Mouse (Mus musculus): ENCODE measurements around the gene Prss56. TPM values are rescaled to one million over a fixed set of nuclear protein-coding genes. Genes with fewer than 3 reads are reported as not detected.
A peak's percentile ranks its signal among the peaks of the same experiment; 100 is the strongest.

Prss56 gene
- 0.46 and 6.1 TPM in 2 replicates for polyA plus RNA-seq (2014; fragmentation: Nextera tagmentation; extraction: Ambion mirVana)

GRCm38 (mm10) chr1:87183013-87183412, at the start of gene Prss56:
TSS of gene Prss56 (plus strand) at chr1:87183313.
- no peaks in the 10 kb centered on the region for H3K9me3 ChIP-seq (ENCODE audit: control insufficient read depth, low read length)
- H3K4me2 ChIP-seq (ENCODE audit: low read depth, low read length) = no peak within 1 kb of the TSS
- no peak within 1 kb of the TSS for H3K4me3 ChIP-seq (ENCODE audit: low read depth, low read length)
- ATAC-seq (ENCODE audit: low read depth) = no peak
- H3K27me3 ChIP-seq (ENCODE audit: control insufficient read depth, insufficient read depth, low read length) = peaks cover 8% of the 10 kb centered on the region
- peaks cover 4% of the 10 kb centered on the region; the same call in 1 of the 2 replicates for H3K4me1 ChIP-seq (ENCODE audit: control insufficient read depth, insufficient read depth, low read length)
- no peaks in the 10 kb centered on the region for H3K36me3 ChIP-seq (ENCODE audit: control insufficient read depth, insufficient read depth, low read length)
- H3K27ac ChIP-seq (ENCODE audit: low read depth, low read length) = no peak within 1 kb of the TSS
- 26% methylated on average over 9 of the region's 9 CpGs for WGBS
- no peak within 1 kb of the TSS for H3K9ac ChIP-seq (replicated peaks; ENCODE audit: low read depth, low read length)

- H3K9ac ChIP-seq (replicated peaks; ENCODE audit: low read depth, low read length) = no peak overlapping the region
- no peaks in the 10 kb centered on the region for H3K36me3 ChIP-seq (ENCODE audit: control insufficient read depth, insufficient read depth, low read length)
- H3K4me3 ChIP-seq (ENCODE audit: low read depth, low read length) = no peak overlapping the region
- H3K27ac ChIP-seq (ENCODE audit: low read depth, low read length) = peak overlapping the region; percentile 48; the same call in 1 of the 2 replicates
- H3K4me2 ChIP-seq (ENCODE audit: low read depth, low read length) = no peak overlapping the region
- no peaks in the 10 kb centered on the region for H3K27me3 ChIP-seq (ENCODE audit: control insufficient read depth, insufficient read depth, low read length)
- whole genome bisulfite sequencing = 52% methylated on average over 4 of the region's 4 CpGs
- ATAC-seq (ENCODE audit: low read depth) = 0 out of 2 replicates have a peak, but pooled peaks have one; percentile 13
- no peaks in the 10 kb centered on the region for H3K9me3 ChIP-seq (ENCODE audit: control insufficient read depth, low read length)
- H3K4me1 ChIP-seq (ENCODE audit: control insufficient read depth, insufficient read depth, low read length) = peaks cover 15% of the 10 kb centered on the region
Observed at GRCm38 (mm10) chr1:87141550-87141949, 41.6 kb upstream of the Prss56 start.

GRCm38 (mm10) chr1:87142456-87142855, 40.7 kb upstream of the Prss56 start:
- Histone ChIP-seq H3K27ac (ENCODE audit: low read depth, low read length) (peak overlapping the region; percentile 34; the same call in 1 of the 2 replicates), H3K4me2 (ENCODE audit: low read depth, low read length) (0 out of 2 replicates have a peak overlapping the region, but pooled peaks have one; percentile 2), H3K4me1 (ENCODE audit: control insufficient read depth, insufficient read depth, low read length) (peaks cover 15% of the 10 kb centered on the region), H3K9me3 (ENCODE audit: control insufficient read depth, low read length) (no peaks in the 10 kb centered on the region), H3K27me3 (ENCODE audit: control insufficient read depth, insufficient read depth, low read length) (no peaks in the 10 kb centered on the region), H3K4me3 (ENCODE audit: low read depth, low read length) (no peak overlapping the region), H3K36me3 (ENCODE audit: control insufficient read depth, insufficient read depth, low read length) (no peaks in the 10 kb centered on the region), H3K9ac (replicated peaks; ENCODE audit: low read depth, low read length) (no peak overlapping the region)
- 33% methylated on average over 9 of the region's 9 CpGs for WGBS
- peak; percentile 80 for ATAC-seq (ENCODE audit: low read depth)

- H3K4me1 ChIP-seq (ENCODE audit: control insufficient read depth, insufficient read depth, low read length) = peaks cover 15% of the 10 kb centered on the region
- H3K4me2 ChIP-seq (ENCODE audit: low read depth, low read length) = no peak overlapping the region
- 58% methylated on average over 10 of the region's 10 CpGs for WGBS
- no peaks in the 10 kb centered on the region for H3K9me3 ChIP-seq (ENCODE audit: control insufficient read depth, low read length)
- peak overlapping the region; percentile 22; the same call in 1 of the 2 replicates for H3K27ac ChIP-seq (ENCODE audit: low read depth, low read length)
- H3K36me3 ChIP-seq (ENCODE audit: control insufficient read depth, insufficient read depth, low read length) = no peaks in the 10 kb centered on the region
- H3K27me3 ChIP-seq (ENCODE audit: control insufficient read depth, insufficient read depth, low read length) = no peaks in the 10 kb centered on the region
- no peak overlapping the region for H3K9ac ChIP-seq (replicated peaks; ENCODE audit: low read depth, low read length)
- no peak overlapping the region for H3K4me3 ChIP-seq (ENCODE audit: low read depth, low read length)
- ATAC-seq (ENCODE audit: low read depth) = peak; percentile 36; the same call in 1 of the 2 replicates
Observed at GRCm38 (mm10) chr1:87143141-87143540, 40.0 kb upstream of the Prss56 start.

- Histone ChIP-seq H3K9me3 (ENCODE audit: control insufficient read depth, low read length) (no peaks in the 10 kb centered on the region), H3K4me3 (ENCODE audit: low read depth, low read length) (no peak overlapping the region), H3K9ac (replicated peaks; ENCODE audit: low read depth, low read length) (no peak overlapping the region), H3K4me2 (ENCODE audit: low read depth, low read length) (no peak overlapping the region), H3K36me3 (ENCODE audit: control insufficient read depth, insufficient read depth, low read length) (no peaks in the 10 kb centered on the region), H3K4me1 (ENCODE audit: control insufficient read depth, insufficient read depth, low read length) (0 out of 2 replicates have a peak, but pooled peaks cover 6% of the 10 kb centered on the region), H3K27me3 (ENCODE audit: control insufficient read depth, insufficient read depth, low read length) (peaks cover 26% of the 10 kb centered on the region), H3K27ac (ENCODE audit: low read depth, low read length) (no peak overlapping the region)
- ATAC-seq (ENCODE audit: low read depth) = no peak
- WGBS = 28% methylated on average over 13 of the region's 13 CpGs
Observed at GRCm38 (mm10) chr1:87149422-87149821, 33.7 kb upstream of the Prss56 start.

- H3K9ac ChIP-seq (replicated peaks; ENCODE audit: low read depth, low read length) = no peak overlapping the region
- H3K9me3 ChIP-seq (ENCODE audit: control insufficient read depth, low read length) = no peaks in the 10 kb centered on the region
- H3K4me3 ChIP-seq (ENCODE audit: low read depth, low read length) = no peak overlapping the region
- WGBS = 88% methylated on average over 6 of the region's 6 CpGs
- H3K4me2 ChIP-seq (ENCODE audit: low read depth, low read length) = no peak overlapping the region
- no peaks in the 10 kb centered on the region for H3K36me3 ChIP-seq (ENCODE audit: control insufficient read depth, insufficient read depth, low read length)
- no peak for ATAC-seq (ENCODE audit: low read depth)
- H3K4me1 ChIP-seq (ENCODE audit: control insufficient read depth, insufficient read depth, low read length) = 0 out of 2 replicates have a peak, but pooled peaks cover 6% of the 10 kb centered on the region
- H3K27me3 ChIP-seq (ENCODE audit: control insufficient read depth, insufficient read depth, low read length) = peaks cover 43% of the 10 kb centered on the region
- H3K27ac ChIP-seq (ENCODE audit: low read depth, low read length) = no peak overlapping the region
Observed at GRCm38 (mm10) chr1:87151286-87151685, 31.8 kb upstream of the Prss56 start.

GRCm38 (mm10) chr1:87153776-87154500, 29.2 kb upstream of the Prss56 start:
- 1% methylated on average over 71 of the region's 72 CpGs for whole genome bisulfite sequencing
- Histone ChIP-seq H3K27ac (ENCODE audit: low read depth, low read length) (no peak overlapping the region), H3K27me3 (ENCODE audit: control insufficient read depth, insufficient read depth, low read length) (peaks cover 62% of the 10 kb centered on the region), H3K9ac (replicated peaks; ENCODE audit: low read depth, low read length) (peak overlapping the region; percentile 42), H3K4me2 (ENCODE audit: low read depth, low read length) (peak overlapping the region; percentile 66), H3K4me3 (ENCODE audit: low read depth, low read length) (peak overlapping the region; percentile 45), H3K36me3 (ENCODE audit: control insufficient read depth, insufficient read depth, low read length) (no peaks in the 10 kb centered on the region), H3K4me1 (ENCODE audit: control insufficient read depth, insufficient read depth, low read length) (0 out of 2 replicates have a peak, but pooled peaks cover 6% of the 10 kb centered on the region), H3K9me3 (ENCODE audit: control insufficient read depth, low read length) (no peaks in the 10 kb centered on the region)
- ATAC-seq (ENCODE audit: low read depth) = peak; percentile 22; the same call in 1 of the 2 replicates

- WGBS = 2% methylated on average over 58 of the region's 58 CpGs
- peak overlapping the region; percentile 66 for H3K4me2 ChIP-seq (ENCODE audit: low read depth, low read length)
- H3K27me3 ChIP-seq (ENCODE audit: control insufficient read depth, insufficient read depth, low read length) = peaks cover 62% of the 10 kb centered on the region
- ATAC-seq (ENCODE audit: low read depth) = peak; percentile 22; the same call in 1 of the 2 replicates
- H3K36me3 ChIP-seq (ENCODE audit: control insufficient read depth, insufficient read depth, low read length) = no peaks in the 10 kb centered on the region
- 0 out of 2 replicates have a peak, but pooled peaks cover 6% of the 10 kb centered on the region for H3K4me1 ChIP-seq (ENCODE audit: control insufficient read depth, insufficient read depth, low read length)
- H3K9ac ChIP-seq (replicated peaks; ENCODE audit: low read depth, low read length) = peak overlapping the region; percentile 42
- peak overlapping the region; percentile 45 for H3K4me3 ChIP-seq (ENCODE audit: low read depth, low read length)
- no peaks in the 10 kb centered on the region for H3K9me3 ChIP-seq (ENCODE audit: control insufficient read depth, low read length)
- H3K27ac ChIP-seq (ENCODE audit: low read depth, low read length) = no peak overlapping the region; the same call in 1 of the 2 replicates
Observed at GRCm38 (mm10) chr1:87154501-87155120, 28.5 kb upstream of the Prss56 start.
